Mouse (Mus musculus): Measurements from ENCODE around the gene Fam90a1a.
"Not testable (repeated sequence)": the region's sequence is repeated elsewhere in the genome, so short reads cannot be mapped to it uniquely, and the experiment has no call there.

Gene Fam90a1a

DNA sequence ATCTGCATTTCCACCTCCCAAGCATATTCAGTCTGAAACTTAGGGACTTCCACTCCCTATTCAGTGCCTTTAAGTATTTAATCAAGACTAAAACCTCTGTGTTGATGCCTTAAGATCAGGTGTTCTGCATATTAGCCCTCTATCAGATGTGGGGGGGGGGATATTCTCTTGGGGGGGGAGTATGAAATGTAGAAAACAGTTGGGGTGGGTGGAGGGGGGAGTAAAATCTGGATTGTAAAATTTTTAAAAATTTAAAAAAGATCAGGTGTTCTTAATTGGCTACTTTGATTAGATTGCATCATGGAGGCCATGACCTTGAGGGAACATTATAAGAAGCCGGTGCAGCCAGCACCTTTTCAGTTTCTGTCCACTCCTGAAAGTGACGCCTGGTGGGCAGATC, at the start of gene Fam90a1a:
TSS of gene Fam90a1a (plus strand) at position 301 of the 400 bp plus-strand sequence.
- no peak for DNase-seq (ENCODE audit: low spot score)

DNA sequence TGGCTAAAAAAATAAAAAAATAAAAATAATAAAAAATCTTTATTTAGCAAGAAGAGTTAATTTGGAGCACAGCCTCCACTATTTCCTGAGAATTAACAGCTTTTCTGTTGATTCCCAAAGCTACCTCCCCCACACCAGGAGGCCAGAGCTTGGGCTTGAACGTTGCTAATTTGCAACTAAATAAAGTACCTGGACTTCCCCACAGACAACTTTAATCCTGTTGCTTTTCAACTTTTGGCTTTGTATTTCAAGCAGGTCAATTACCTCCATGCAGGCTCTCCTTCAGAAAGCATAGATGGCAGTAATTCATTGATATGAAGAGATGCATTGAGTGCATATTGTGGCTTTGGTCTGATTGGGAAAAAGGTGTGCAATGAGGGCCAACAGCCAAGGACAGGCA, 46.6 kb upstream of the Fam90a1a start:
- no peak for DNase-seq (ENCODE audit: low spot score)

DNA sequence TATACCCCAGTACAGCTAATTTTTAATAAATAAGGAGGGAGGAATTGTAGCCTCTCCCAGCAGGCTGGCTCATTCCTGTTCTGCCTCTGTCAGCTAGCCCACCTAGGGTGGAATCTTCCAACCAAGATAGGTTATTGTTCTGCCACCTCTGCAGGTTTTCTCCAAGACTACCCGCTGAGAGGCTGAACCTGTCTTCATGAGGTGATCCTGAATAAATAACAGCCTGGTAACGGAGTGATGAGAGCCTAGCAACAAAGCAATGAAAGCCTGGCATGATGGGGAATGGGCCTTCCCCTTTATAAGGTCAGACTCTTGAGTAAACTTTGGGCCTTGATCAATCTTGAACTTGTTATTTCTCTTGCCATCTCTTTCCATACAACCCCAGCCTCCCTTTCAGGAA, 46.0 kb upstream of the Fam90a1a start:
- DNase-seq (ENCODE audit: low spot score) = no peak

DNA sequence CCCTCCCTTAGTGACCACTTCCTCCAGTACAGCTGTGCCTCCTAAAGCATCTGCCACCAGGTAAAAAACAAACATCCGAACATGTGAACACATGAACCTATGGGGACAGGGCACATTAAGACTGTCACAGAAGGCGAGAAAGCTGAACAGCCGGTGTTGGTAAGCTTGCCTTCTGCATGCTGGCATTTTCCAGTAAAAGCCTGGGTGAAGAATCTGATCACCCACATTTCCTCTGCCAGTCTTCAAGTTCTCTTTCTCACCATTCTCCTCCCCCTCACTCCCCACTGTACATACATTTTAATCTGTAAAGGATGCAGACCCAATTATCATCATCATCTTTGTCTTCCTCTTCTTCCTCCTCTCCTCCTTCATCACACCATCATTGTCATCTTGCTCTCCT, 42.9 kb upstream of the Fam90a1a start:
- no peak for DNase-seq (ENCODE audit: low spot score)

DNA sequence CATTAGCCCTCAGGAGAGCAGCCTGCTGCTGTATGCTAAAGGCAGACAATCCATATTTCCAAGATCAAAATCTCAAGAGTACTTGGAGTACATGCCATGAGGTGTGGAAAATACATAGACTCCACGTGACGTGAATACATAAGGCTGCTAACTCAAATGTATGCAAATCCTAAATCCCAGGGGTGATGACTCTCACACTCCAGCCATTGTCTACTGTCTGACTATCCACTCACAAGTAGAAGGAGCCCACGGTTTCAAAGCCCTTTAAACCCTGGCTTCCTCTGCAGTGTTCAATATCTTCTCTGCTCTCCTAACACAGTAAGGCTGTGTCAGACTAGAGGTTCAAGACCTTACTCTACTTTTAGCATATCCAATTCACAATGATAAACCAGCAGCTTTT, 27.8 kb upstream of the Fam90a1a start:
- not testable (repeated sequence) for DNase-seq (ENCODE audit: low spot score)

DNA sequence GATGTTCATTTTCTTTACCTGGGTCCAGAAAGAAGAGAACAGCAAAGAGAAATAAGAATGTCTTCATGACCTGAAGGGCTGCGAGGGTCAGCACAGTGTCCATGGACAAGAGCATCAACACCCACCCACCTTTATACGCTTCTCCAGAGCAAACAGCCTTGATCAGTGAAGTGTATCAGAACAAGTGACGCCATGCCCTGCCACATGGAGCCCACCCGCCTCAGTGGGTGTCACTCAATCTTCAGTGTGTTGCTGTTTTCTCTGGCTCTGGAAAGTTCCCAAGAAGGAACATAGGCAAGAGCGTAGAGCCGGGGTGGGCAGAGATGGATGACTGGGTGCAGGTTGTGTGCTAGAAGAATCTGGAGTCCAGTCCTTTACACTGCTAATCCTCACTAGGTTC, 25.9 kb upstream of the Fam90a1a start, which contains the start of gene Defb15:
TSS of gene Defb15 (minus strand) at position 101 of the 400 bp plus-strand sequence.
- no peak for DNase-seq (ENCODE audit: low spot score)

DNA sequence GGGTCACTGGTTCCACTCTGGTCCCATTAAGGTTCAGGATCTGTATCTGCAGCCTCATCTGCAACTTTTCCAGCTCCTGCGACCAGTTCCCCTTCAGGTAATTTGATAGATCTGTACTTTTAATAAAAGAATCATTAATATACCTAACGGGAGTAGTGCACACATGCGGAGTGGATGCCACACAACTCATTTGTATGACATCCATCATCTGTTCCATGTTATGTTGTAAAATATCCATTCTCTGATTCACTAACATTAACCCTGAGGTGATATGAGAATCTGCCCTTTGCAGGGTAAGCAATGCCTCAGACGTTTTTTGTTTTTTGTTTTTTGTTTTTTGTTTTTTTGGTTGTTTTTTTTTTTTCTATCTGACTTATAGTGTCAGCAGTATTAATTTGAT, 20.5 kb upstream of the Fam90a1a start, which contains the start of gene Defb35:
TSS of gene Defb35 (plus strand) at position 301 of the 400 bp plus-strand sequence.
- DNase-seq (ENCODE audit: low spot score) = not testable (repeated sequence)

DNA sequence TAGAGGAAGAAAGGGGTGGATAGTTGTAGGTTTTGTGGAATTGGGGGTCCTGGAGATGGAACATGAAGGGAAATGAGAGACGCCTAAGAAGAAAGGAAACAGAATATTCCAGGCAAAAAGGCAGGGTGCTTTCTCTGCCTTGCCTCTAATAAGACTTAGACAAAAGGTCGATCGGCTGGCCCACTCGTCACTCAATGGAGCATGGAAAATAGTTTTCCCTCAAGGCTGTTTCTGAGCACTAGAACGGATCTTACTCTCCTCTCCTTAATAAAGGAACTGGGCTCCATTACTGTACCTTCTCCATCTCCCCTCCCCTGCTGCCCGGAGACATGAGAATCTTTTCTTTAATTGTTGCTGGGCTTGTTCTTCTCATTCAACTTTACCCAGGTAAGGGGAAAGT, 12.1 kb upstream of the Fam90a1a start, which contains the start of gene Defb13:
TSS of gene Defb13 (plus strand) at position 301 of the 400 bp plus-strand sequence.
- no peak for DNase-seq (ENCODE audit: low spot score)

DNA sequence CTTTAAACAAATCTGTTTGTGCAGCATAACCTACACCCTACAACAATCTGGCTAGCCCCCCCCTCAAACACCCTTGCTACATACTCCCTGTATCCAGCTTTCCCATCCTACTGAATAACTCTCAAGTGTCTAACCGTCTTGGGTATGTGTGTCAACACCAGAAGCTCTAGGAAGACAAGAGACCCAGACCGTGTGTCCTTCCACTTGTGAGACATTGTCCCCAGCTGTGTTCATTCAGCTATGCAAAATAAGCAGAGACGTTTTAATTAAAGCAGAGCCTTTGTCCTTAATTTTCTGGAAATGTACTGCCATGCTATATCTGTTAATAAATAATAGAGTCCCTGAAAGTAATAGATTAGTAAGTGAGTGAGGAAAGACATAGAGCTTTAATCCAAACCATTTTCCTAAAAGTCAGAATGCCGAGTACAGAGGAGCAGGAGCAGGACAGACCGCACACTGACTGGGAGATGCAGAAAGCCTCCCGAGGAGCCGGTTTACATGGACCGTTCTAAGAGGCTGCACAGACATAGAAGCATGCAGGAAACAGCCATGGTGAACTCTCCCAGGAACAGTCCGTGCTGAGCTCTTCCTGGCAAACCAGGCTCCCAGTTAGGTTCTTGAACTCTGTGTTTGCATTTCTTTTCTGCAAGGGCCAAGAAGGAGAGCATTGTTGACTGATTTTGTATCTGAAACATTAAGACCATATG, 11.1 kb upstream of the Fam90a1a start:
- DNase-seq (ENCODE audit: low spot score) = no peak

DNA sequence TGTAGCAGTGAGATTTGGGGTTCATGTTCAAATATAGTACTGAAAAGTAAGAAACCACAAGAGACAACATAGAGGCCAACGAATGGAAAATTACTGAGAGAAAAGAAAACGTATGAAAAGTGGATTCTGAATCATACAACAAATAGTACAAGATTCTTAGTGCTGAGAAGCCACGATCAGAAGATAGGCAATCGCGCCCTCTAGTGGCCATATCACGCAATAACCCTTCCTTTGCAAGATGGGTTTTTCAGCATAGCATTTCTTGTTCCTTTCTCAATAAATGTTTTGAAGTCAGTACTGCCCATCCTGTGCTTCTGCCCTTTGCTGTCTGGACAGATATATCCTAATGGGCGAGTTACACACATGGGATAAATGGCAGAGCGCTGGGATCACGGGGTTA, 3.2 kb upstream of the Fam90a1a start:
- peak; percentile 11 for DNase-seq (ENCODE audit: low spot score)

DNA sequence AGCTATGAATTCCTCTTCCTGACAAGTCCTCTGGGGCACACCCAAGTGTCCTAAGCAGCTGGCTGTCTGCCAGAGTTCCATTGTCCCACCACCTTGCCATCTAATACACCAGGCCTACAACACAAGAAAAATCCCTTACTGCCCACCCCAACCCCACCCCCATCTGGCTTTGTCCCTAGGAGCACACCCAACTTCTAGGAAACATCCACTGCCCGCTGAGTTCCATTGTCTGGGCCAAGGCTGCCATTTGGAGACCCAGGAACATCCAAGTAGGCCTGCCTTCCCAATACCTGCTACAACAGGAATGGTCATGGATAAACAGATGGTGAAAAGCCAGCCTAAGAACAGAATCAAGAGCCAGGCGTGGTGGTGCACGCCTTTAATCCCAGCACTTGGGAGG, 2.2 kb upstream of the Fam90a1a start:
- no peak for DNase-seq (ENCODE audit: low spot score)

DNA sequence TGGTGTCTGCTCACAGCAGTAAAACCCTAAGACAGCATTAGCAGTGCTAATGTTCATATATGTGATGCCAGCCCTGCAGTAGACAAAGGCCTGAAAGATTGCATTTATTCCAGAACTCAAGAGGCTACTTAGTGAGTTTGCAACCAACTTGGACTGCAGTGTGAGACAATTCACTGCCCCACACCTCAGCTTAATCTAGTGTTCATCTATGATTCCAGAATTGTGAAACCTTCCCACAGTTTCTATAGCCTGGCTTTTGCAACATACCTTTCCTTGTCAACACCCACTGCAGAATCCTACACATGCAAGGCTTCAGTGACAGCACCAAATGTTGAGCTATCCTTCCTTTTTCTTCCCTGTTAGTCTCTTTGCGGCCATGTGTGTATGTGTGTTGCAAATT, 8.1 kb downstream of the Fam90a1a start:
- DNase-seq (ENCODE audit: low spot score) = no peak

DNA sequence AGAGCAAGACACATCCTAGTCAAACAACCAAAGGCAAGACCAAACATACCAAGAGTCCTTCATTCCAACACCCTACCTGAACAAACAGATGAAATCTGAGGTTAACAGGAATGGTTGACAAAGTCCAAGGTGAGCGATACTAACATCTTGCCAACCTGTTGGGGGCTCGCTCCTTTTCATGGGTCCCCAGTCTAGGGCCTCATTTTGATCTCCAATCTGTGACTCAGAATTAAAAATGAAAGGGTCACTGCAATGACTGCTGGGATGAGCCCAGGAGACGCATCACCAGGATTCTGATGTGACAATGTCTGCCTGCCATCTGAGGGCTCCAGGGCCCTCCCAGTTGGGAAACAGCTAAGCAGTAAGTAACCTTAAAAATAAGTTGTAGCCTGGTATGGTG, 11.0 kb downstream of the Fam90a1a start, which contains the start of gene Ccdc70:
TSS of gene Ccdc70 (plus strand) at position 301 of the 400 bp plus-strand sequence.
- DNase-seq (ENCODE audit: low spot score) = no peak

DNA sequence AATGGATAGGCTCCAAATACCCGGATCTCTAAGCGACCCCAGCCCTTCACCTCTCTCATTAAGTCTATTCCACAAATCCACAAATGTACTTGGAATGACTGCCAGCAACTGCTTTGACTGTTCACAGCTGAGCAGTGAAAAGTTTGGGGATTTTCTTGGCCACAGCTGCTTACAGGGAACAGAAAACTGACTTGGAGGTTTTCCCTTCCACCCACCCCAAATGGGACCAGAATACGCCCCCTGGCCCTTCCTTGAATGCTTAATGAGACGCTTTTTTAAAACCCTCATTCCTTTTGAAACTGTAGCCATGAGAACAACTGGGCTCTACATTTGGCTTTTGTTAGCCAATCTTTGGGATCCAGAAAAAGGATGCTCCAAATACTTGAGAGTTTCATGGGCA, 19.7 kb downstream of the Fam90a1a start:
- DNase-seq (ENCODE audit: low spot score) = no peak

DNA sequence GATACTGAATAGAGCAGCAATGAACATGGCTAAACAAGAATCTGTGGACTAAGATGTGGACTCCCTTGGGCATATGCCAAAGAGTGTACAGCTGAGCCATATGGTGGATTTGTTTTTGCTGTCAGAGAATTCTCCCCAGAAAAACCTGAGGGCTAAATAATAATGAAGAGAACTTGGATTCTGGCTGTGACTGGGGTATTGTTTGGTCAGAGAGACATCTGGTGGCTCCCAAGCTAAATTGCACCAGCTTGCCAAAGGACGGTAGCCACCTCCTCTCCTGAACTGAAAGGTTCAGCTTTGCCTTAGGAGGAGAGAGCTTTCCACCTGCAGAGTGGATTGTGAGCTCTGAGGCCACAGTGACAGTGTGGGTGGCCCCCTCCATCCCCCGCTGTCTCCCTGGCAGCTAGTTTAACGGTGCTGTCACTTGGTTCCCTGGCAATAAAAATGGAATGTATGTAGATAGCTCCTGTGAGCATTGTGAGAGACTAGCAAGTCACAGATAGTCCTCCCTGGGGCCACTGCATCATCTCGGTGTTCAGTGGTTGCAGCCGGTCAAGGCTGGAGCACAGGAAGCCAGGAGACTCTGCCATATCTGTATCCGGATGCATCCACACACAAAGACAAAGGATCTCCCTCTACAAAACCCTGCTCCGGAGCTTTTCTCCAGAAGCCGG, 23.3 kb downstream of the Fam90a1a start:
- DNase-seq (ENCODE audit: low spot score) = no peak

DNA sequence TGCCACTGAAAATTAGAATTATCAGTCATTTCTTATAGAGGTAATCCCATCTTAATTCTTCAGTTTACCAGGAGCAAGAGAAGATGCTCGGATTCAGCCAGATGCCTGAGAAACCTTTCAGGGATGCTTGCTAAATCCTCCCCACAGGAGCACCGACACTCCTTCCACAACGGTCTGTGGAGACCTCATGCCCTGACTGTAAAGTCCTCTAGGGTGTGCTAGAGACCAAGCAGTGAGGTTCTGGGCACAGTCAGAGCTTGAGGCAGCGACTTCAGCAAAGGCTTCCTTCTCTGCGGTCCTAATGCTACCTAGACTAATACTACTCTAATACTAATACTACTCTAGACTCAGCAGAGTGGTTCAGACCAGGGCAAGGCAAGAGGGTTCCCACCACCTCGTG, 33.7 kb downstream of the Fam90a1a start:
- peak; percentile 19 for DNase-seq (ENCODE audit: low spot score)

DNA sequence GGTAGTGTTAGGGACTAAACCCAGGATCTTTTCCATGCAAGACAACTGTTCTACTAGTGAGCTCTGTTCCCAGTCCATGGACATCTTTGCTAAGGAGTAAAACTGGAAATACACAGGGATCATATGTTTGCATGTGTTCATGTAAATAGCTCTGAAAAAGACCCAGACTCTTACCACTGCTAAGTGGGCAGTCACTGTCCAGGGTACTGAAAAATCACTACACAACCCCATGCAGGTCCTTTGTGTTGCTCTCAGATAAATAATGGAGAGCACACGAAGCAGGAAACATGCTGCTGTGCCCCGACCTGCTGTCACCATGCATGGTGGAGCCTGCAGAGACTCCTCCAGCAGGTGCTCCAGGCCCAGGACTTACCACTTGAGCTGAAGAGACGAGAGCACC, 36.7 kb downstream of the Fam90a1a start:
- no peak for DNase-seq (ENCODE audit: low spot score)

DNA sequence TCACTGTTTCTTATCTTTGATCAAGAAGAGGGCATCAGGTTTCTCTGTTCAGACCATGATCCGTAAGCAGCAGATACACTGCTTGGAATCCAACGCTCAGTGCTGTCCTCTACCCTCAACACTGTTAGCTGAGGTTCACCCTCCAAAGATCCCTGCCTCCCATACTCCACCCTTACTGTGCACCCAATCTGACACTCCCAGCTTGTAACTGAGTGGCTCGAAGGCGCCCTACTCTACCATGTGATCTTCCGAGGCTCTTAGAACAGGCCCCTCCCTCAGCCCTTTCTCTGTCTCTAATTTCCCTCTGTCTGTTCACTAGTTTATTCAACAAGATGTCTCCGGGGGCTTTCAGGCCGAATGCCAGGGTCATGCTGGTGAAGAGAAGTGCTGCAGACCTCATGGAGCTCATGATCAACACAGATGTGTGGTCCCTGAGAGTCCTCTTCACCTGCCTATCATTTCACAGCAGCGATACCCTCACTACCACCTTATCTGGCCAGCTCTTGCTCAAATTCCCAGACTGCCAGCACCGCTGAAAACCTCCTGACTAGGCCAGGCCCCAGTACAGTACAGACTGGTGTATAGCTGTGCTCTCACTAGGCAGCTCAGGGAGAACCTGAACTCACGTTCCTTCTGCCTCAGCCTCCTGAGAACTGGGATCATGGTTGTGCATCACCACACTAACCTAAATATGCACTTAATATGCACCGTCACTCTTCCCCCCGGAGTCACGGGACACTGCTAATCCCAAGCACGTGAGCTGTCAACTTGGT, 46.4 kb downstream of the Fam90a1a start:
- DNase-seq (ENCODE audit: low spot score) = no peak

DNA sequence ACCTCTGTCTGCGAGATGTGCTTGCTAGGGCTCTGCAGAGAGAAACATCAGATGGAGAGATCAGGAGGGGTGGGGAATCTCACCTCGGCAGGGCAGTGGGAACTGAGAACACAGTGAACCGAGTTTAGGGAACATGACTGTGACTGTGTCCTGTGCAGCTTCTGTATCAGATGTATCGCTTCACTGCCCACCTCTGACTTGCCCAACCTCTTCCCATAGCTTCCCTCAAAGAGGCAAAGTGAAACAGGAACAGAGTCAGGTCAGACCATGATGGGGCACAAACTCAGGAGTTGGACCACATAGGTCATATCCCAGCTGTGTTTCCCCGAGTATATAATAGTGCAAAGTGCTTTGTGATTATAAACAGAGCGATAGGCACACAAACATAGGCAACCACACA, 47.9 kb downstream of the Fam90a1a start:
- DNase-seq (ENCODE audit: low spot score) = no peak

DNA sequence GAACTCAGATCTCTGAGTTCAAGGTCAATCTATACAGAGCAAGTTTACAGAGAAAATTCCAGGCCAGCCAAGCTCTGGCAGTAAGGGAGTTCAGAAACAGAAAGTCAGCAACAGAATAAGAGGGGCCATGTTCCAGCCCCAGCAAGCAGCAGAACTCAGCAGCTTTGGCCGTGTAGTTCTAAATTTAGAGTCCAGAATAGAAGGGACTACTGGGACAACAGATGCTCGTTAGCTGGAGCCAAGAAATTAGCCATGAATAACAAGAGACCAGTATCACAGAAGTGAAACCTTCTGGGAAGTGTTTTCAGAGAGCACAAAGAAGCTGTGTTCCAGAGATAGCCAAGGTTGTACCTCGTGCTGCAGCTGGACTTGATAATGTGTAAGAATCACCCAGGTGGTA, 50.9 kb downstream of the Fam90a1a start:
- DNase-seq (ENCODE audit: low spot score) = no peak

DNA sequence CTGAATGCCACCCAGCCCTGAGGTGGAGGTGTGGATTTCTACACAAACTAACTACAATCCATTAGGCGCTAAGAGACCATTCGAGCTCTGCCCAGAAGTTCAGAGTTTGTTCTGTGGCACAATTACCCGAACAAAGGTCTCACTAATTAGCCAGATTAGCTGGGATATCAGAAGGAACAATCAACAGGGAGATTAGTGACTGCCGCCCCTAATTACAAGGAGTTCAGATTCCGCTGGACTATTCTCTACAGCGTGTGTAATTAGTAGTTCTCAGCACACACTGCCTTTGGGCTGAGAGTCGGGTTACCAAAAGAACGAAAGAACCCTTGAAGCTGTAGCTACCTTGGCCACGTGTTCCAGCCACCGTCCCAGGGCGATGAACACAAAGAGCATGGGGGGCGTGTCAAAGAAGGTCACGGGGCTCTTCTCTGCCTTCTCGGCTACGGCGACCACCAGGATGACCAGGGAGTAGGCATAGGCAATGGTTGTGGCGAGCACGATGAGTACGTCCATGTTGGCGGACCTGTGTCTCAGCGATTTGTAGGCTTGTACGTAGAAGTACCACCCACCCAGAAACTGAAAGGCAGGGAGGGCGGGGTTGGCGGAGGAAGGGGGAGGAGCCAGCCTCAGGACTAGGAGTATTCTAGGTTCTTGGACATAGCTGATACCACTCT, 54.7 kb downstream of the Fam90a1a start:
- no peak for DNase-seq (ENCODE audit: low spot score)
